Mouse (Mus musculus): ENCODE data around the gene Tiprl.

DNA sequence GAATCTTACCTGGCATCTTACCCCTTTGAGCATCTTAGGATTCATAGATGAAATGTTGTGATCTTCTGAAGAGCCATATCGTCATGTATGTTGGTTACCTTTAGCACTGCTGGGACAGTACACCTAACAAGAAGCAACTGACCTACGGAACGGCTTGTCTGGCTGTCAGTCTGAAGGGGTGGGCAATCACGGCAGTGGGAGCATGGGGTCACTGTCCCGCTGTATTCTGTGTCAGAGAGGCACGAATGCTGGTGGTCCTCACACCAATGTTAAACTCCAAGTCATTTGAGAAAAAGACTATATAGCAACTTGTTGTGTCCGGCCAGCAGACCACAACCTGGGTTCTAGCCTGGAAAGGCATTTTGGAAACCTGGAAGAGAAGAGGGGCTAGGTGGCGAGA, 65.5 kb downstream of the Tiprl start:
- TF ChIP-seq CTCF (IDR thresholded peaks at IDR 0.05; ENCODE audit: insufficient read depth, low read depth, low read length) (no peak), POLR2A (IDR thresholded peaks at IDR 0.05; ENCODE audit: insufficient read depth, low read depth, low read length) (no peak)
